Mouse (Mus musculus) heart, adult 11 months (tissue): ENCODE measurements around the gene Sgsm2.

Experiments
- DNase-seq: peaks from one replicate; pipeline ENCODE4 v3.0.0; 2022

The Sgsm2 gene

DNA sequence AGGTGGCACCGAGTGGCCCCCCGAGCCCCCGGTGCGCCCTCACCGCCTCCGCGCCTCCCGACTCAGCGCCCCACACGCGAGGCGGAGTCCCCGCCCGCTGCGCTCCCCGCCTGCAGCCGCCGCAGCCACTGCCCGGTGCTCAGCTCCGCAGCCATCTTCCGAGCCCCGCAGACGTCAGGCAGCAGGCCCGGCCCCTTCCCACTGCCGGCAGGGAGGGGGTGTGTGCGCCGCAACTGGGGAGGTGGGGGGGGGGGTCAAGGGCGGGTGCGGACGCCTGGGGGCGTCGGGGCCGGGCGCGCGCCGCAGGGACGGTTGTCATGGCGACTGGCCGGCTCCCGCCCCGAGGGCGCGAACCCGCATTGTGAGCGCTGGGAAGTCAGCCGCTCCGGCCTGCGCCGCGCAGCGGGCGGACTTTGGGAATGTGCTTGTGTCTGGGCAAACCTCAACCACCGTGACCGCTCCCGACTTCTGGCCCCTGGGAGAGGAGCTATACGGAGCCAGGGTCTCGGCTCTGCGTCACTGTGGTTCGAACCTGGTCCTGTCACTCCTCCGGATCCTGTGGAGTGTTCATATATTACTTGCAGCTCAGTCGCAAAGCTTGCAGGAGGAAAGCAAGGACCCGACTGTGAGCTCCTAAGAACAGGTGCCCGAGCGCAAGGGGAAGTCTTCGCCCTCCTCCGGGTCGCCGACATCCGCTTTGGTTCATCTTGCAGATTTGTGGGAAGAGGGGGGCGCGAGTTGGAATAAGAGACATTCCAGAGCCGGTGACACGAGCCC is at the start of gene Sgsm2:
Sgsm2 (minus strand) TSS at position 160 of the 777 bp plus-strand sequence.
- DNase-seq, result peak; percentile 97

DNA sequence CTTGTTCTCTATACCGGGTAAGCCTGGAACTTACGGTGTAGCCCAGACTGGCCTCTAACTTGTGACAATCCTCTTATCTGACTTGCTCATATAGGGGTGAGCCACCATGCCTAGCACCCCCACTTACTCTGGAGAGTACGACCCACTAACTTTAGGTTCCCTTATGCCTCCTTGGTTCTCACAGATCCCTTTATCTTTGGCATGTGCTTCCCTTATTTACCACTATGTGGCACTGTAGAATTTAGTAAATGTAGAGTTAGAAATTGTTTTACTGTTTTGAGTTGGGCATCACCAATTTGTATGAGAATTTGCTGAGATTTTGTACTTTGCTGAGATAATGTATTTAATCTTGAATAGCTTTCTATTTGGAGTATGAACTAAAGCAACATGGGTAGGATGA is 49.5 kb upstream of the Sgsm2 start:
- no peak for DNase-seq

DNA sequence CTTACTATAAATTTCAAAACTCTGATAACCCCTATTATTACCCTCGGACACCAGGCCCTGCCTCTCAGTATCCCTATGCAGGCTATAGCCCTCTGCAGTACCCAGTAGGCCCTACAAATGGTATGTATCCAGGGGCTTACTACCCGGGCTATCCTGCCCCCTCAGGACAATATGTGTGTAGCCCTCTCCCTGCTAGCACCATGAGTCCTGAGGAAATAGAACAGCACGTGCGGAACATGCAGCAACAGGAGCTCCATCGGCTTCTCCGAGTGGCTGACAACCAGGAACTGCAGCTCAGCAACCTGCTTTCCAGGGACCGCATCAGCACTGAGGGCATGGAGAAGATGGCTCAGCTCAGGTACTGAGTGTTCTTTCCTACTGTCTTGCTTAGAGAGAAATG is 33.5 kb upstream of the Sgsm2 start:
- DNase-seq, result peak; percentile 86

DNA sequence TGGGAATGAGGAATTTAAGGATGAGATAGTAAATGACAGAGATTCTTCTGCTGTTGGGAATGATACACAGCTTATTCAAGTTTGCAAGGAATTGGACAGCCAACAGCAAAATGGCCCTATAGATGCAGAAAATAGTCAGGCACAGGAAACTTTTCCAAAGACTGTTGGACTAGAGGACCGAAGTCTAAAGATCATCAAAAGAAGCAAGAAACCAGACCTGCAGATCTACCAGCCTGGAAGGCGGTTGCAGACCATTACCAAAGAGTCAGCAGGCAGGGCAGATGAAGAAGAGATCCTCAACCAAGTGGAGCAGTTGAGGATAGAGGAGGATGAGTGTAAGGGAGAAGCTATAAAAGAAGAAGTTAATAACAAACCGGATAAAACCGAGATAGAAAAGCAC is 32.3 kb upstream of the Sgsm2 start:
- no peak for DNase-seq

DNA sequence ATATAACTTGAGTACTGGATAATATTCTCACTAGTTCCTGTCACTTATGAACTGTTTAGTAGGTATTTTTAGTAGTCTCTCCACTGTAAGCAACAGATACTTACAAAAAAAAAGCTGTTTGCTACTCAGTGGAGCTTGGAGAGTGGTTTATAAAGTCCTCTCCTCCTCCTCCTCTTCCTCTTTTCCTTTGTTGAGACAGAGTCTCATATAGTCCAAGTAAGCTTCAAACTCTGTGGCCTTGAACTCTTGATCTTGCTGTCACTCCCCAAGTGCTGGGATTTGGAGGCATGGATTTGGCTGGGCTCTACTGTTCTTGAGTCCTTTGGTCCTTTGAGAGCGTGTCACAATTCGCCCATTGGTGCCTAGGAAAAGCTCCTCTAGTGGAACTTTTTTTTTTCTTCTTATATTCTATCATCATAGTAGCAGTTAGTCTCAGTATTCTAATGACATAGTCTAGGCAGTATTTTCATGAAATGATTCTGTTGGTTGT is 30.4 kb upstream of the Sgsm2 start:
- peak; percentile 60 for DNase-seq

DNA sequence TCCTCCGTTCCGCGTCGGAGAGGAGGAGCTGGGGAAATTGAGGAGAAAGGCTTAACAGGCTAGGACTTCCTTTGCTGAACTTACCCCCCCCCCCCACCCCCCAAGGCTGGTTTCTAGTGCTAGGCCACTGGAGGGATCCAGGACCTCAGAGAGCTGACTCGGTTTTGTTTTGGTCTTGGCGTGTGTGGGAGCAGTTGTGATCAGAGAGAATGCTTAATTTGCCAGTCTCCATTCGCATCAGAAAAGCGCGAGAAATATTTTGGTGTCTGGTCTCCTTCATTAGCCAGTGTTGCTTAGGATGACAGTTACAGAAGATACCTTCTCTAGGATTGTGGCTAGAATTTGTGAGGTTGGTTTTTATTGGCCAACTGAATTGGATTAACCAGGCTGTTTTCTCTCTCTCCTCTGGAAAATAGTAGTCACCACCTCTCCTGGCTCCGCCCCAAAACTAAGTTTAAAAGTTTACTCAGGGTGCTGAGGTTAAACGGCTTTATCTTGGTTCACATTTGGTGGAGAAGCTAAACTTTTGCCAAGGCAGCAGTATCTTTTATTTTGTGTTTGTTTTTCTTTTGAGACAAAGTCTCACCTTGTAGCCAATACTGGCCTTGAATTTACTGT is 29.6 kb upstream of the Sgsm2 start:
- no peak for DNase-seq

DNA sequence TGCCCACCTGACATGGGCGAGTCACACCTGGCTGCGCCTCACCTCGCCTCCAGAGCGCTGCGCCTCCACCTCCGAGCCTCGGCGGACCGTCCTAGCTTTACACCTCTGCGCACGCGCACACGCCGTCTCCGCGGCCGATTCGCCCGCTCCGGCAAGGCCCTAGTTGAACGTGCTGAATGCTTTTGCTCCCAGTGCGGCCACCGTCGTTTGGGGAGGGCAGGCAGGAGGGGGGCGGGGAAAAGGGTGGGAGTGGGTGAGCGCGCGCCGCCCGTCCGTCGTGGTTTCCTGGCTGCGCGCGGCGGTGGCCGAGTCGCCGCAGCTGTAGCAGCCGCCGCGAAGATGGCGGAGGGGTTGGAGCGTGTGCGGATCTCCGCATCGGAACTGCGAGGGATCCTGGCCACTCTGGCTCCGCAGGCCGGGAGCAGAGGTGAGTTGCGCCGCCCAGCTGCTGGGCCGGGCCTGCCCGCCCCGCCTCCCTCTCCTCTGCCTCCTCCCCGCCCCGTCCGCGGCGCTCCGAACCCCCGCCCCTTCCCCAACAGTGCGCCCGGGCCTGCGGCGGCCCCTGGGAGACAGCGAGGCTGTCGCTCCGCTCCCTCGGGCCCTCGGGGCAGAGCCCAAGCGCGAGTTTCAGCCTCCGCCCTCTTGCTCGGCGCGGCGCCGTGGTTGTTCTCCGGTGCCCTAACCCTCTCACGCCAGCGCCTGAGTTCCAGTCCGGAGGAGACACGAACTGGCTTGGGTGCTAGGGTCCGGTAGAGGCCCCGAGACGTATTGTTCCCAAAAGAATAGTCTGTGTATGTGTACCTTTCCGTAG is 28.9 kb upstream of the Sgsm2 start, which contains the start of the genes Smg6 and Srr:
Smg6 (plus strand) TSS at position 247 of the 811 bp plus-strand sequence.
Srr (minus strand) TSS at position 372 of the 811 bp plus-strand sequence.
- peak; percentile 100 for DNase-seq

DNA sequence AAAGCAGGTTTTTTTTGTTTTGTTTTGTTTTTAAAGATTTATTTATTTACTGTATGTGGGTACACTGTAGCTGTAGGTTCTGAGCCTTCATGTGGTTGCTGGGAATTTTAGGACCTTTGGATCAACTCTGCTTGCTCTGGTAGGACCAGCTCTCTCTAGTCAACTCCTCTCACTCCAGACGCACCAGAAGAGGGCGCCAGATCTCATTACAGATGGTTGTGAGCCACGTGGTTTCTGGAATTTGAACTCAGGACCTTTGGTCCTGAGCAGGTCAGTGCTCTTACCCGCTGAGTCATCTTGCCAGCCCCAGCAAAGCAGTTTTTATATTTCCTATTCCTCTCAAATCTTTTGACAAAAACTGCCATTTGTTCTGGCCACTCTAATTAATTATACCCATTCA is 27.3 kb upstream of the Sgsm2 start:
- DNase-seq, result no peak

DNA sequence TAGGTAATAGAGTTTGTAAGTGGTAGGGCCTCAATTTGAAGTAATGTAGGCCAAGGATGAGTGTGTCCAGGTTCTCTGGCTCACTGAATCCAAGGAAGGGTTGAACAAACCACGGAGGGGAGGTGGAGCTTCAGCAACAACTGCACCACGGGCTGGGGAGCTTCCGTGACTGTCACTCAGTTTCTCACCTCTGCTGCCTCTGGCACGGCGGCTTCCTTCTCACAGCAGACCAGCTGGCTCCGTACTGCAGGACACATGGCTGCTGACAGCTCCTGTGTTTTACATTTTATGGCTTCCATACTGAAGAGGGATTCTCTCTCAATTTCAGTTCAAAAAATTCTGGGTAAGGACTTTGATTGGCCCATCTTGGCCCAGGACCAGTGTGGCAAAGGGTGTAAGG is 22.4 kb upstream of the Sgsm2 start:
- no peak for DNase-seq

DNA sequence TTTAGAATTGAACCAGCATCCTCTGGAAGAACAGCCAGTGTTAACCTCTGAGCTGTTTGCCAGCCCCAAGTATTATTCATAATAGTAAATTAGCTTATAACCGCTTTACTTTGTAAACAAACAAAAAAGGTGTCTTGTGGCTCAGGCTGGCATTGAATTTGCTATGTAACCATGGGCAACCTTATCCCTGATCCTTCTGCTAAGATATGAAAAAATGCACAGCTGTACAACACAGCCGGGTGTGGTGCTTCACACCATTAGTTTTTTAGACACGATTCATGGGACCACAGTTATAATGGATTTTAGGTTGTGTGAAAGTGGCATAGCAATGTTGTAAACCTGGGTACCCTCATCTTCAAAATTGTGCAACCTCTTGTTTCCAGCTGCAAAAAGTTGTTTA is 15.6 kb upstream of the Sgsm2 start:
- DNase-seq, result no peak

DNA sequence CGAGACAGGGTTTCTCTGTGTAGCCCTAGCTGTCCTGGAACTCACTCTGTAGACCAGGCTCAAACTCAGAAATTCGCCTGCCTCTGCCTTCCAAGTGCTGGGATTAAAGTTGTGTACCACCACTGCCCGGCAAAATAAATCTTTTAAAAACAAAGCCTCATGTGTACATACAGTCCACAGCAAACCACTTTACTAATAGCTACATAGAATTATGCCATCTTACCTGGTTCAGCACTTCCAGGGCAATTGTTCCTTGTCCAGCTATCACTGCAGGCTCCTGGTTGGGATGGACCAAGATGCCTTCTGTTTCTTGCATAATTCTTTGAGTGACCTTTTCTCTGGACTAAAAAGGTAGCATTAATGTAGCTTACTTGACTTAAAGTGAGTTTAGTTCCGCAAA is 13.1 kb upstream of the Sgsm2 start:
- DNase-seq, result no peak

DNA sequence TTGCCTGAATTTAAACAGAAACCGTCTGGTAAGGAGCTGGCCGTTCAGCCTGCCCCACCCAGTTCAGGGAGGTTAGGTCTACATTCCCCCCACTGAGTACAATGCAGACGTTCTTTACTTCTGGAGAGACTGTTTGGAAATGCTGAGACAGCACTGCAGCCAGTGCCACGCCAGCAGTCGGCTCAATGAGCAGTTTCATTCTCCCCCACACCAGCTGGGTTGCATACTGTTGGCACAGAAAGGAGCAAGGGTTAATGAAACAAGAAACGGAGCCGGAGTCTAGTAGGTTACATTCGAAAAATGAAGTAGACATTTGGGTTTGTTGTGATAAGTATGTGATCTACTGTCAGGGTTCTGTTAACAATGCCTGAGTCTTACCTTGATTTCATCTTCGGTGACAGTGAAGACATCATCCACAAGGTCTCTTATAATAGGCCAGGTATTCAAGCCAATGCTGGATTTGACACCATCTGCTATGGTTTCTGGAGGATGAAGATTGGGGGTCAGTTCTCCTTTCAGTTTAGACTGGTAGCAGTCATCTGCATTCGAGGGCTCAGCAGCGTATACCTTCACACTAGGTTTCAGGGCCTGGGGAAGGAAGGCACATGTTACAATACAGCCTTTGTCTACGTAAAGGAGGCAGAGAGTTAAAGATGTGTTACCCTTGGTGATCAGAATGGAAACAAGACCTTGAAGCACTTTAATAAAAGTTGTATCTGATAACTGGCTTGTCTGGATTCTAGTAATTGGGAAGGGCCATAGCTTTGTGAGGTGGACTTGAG is 11.9 kb upstream of the Sgsm2 start:
- DNase-seq, result no peak

DNA sequence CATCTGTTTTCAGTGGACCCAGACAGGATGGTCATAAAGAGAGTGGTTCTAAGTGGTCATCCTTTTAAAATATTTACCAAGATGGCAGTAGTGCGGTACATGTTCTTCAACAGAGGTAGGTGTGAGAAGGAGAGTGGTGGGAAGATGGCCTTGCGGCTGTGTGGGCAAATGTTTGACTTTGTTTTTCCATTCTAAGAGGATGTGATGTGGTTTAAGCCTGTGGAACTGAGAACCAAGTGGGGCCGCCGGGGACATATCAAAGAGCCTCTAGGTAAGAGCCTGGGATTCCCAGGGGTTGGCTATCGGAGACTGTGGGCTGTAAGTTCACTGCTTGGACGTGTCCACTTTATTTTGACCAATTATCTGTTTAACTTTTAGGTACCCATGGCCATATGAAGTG is 11.0 kb upstream of the Sgsm2 start:
- no peak for DNase-seq

DNA sequence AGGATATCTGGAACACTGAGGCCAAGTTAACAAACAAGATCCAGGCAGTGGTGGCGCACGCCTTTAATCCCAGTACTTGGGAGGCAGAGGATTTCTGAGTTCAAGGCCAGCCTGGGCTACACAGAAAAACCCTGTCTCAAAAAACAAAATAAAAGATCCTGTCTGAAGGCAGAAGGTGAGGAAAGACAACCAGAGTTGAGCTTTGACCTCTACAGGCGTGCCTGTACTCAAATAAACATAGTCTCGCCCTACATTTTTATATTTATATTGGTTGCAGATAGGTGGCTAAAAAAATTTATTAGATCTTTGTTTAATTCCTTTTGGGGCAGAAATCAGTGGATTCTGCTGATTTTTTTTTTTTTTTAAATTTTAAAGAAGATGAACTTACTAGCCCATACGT is 5.6 kb upstream of the Sgsm2 start:
- no peak for DNase-seq

DNA sequence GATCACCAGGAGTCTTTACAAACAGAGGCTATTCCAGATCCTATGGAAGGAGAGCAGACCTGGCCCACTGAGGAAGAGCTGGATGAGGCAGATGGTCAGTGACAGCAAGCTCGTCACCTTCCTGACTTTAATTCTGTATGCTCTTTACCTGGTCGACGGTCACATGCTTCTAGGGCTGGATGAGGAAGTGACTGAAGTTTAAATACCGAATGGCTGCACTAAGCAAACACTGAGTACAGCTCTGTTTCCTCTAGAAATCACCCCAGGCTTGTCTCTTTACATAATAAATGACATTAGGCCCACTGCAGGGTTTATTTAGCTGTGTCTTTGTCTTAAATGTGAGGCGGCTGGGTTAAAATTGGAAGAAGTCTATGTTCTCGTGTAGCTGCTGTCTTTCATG is 4.7 kb upstream of the Sgsm2 start:
- no peak for DNase-seq

DNA sequence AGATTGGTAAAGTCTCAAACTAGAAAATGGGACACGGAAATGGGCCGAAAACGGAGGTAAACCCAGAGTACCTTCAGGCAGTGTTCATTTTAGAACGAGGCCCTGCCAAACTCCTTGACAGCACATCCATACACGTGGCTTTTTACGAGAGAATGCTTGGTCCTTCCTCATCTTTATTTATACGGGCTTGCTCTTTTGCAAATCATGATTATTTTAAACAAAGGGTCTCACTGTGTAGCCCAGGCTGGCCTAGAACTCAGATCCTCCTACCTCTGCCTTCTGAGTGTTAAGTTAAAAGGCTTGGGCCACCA is 1.6 kb upstream of the Sgsm2 start:
- no peak for DNase-seq

DNA sequence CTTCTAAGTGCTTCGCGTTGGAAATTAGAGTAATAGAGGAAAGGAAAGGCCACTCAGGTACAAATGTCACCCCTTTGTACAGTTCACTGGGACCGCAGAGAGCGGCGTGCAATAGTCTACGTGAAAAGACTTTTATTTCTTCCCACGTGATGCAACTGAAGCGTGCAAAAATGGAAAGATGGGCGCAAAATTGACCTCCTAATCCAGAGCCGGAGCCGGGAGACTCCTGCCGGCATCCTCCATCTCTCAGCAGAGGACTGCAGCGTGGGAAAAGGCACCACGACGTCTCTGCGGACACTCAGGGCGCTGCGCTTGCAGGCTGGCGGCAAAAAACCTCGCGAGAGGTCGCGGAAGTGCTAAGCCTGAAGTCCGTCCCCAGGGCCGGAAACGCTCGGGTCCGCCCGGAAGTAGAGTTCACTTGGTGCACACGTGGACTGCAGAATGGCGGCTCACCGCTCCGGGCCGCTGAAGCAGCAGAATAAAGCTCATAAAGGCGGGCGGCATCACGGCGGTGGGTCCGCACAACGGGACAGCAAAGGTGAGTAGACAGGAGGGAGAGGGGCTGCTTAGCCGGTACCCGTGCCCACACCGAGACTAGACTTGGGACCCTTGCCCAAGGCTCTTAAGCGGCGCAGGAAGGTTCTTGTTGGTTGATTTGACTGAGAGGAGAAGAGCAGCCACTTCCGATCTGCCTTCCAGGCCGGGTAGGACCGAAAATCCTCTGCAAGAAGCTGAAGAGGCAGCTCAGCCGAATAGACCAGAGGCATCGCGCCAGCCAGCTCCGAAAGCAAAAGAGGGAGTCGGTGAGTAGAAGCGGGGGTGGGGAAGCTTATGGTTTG is 1.0 kb upstream of the Sgsm2 start, which contains the start of gene Tsr1:
Tsr1 (plus strand) TSS at position 394 of the 839 bp plus-strand sequence.
- peak; percentile 99 for DNase-seq

DNA sequence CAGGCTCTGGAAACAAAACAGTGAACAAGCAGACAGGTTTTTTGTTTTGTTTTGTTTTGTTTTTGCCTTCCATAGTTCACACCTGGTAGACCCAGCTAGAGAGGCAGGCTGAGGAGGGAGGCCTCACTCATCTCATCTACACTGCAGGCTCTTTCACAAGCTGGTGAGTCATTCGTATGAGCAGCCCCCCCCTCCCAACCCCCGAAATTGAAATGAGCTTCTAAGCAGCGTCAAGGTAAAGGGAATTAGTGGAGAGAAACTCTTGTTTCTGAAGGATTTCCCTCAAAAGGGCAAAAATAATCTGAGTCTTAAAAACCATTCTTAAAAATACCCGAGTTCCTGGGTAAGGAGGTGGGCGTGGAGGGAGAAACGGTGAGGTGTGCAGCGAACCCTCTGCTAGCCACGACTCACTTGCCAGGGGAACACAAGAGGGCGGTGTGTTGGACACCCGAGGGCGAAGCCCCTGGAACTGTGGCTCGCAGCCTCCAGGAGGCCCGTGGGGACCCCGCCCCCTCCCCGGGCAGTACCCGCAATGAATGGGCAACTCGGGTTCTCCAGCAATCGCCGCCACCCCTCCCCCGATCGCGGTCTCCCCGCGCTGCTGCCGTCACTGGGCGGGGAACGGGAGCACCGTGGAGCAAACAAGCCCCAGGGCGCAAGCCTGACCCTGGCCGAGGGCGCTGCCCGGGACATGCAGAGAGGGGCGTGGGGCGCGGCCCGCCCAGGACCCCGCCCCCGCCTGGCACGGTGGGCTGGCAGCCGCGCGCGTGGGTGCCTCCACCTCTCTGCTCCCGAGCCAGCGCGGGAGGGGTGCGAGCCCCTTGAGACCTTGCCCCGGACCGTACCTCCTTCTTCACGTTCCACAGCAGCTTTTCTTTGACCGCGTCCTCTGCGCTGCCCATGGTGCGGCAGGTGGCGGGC is 620 bp downstream of the Sgsm2 start:
- no peak for DNase-seq

DNA sequence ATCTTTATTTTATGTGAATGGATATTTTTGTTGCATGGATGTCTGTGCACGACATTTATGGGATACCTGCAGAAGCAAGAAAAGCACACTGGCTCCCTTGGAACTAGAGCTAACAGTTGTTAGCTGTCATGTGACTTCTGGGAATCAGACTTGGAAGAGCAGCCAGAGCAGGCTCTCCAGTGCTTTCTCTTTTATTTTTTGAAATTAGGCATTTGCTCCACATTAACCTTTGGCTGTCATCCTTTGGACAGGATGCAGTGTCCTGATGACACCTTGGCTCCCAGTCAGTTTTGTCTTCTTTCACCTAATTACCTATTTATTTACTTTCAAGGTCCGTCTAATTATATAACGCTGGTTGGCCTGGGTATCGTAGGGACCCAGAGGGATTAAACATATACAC is 2.2 kb downstream of the Sgsm2 start:
- DNase-seq, result no peak

DNA sequence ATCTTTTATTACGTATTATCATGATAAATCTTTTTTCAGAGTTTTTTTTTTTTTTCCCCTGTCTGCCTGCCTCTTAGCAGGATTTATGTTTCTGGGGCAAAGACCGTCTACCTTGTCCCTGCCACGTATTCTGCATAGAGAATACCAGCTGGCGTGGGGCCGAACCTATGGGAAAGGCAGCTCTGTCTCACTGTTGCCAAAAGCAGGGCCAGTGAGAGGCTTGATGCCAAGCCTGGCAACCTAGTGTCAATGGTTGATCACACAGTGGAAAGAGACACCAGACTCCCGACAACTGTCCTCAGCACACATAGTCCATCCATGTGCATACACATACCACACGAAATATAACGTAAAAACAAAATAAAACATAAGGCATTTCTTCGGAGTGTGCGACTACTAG is 13.8 kb downstream of the Sgsm2 start:
- DNase-seq, result no peak

DNA sequence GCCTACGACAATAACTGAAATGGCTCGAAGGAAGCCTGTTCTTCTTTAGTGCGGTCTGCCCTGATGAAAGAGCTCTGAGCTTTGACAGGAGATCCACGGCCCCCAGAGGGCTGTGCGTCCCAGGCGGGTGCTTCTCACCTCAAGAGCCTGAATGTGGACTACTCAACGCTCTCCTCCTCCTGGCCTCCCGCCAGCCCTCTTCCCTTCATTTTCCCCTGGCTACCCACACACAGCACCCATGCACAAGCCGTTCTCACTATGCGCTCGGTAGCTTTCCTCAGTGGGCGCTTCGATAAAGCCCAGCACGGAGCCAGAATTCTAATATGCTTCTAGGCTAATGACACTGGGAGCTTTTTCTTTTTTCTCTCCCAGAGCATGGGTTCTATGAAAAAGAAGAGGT is 14.9 kb downstream of the Sgsm2 start:
- DNase-seq, result no peak
